Mouse (Mus musculus): ENCODE data around the gene Usp36.

DNA sequence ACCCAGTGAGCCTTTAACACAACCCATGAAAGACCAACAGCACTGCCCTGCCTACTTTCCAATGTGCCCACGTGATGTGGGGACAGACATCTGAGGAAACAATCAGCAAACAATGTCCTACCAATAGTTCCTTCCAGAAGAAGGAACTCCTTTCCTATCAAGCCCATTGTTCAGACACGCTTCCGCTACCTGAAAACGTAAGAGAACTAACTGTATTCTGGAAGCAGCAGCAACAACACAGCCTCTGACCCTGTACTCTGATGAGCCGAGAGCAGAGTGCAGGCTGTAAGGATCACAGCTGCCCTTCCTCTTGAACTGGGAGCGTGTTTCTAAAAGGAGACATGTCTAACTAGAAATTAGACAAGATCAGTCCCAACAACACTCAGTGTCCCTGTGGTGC, 55.5 kb downstream of the Usp36 start:
- TF ChIP-seq CTCF (IDR thresholded peaks at IDR 0.05; ENCODE audit: low read depth, low read length): no peak
- TF ChIP-seq POLR2A (IDR thresholded peaks at IDR 0.05; ENCODE audit: extremely low read depth, insufficient read depth, low read length): no peak

All from liver, adult 2 months (tissue).